Mouse (Mus musculus) CD4-positive, CD25-positive, alpha-beta regulatory T cell, adult 4 months (primary cell): Measurements from ENCODE around the gene Il10. TPM values are rescaled to one million over a fixed set of nuclear protein-coding genes. Genes with fewer than 3 reads are reported as not detected.
A peak's percentile ranks its signal among the peaks of the same experiment; 100 is the strongest.
"Not testable (repeated sequence)": the region's sequence is repeated elsewhere in the genome, so short reads cannot be mapped to it uniquely, and the experiment has no call there.

ENCODE experiments used
- ATAC-seq: one replicate; pipeline ENCODE4 v1.8.0; 2017
- polyA plus RNA-seq, 2 experiments: library from polyadenylated mRNA; unstranded; fragments of 100-300 nt; shearing (Covaris generic); gene quantifications; one replicate each; pipeline ENCODE4 v1.2.1; 2017

Il10 gene
- polyA plus RNA-seq, 2 experiments from 2014 or later, result 5.9 to 13.6 TPM

DNA sequence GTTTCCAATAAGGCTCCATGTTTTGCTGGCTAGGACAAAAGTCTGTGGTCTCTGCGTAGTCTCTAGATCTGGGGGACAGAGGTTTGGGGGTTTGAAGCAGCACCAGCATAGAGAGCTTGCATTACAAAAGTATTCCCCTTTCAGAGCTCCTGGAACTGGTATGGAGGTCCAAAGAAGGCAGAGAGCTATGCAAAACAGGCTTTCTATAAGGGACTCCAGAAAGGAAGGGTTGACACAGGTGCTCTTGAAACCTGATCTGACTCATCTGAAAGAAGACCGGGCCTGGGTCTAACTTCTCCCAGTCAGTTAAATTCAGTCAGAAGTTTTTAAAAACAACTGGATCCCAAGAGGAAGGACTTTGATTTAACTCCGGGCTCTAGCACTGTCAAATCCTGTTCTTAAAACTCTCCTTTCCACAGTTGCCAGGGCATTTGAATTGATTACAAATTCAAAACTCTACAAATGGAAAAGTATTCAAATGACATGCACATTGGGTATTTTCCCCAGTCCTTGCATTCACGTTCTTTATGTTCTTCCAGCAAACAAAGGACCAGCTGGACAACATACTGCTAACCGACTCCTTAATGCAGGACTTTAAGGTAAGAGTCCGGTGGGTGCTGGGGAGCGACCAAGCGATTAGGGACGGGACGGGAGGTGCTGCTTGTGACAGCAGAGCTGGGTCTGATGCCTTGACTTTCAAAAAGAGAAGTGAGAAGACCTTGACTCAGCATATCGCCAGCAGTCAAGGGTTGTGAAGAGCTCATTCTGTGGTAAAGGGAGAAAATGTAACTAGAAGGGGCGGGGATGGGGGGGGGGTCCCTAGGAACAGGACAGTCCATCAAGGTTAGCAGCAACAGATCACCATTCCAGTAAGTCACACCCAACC, 1.0 kb downstream of the Il10 start:
- ATAC-seq, result peak; percentile 6

- peak; percentile 51 for ATAC-seq
Observed at GRCm38 (mm10) chr1:131021438-131021837, 1.8 kb downstream of the Il10 start.

GRCm38 (mm10) chr1:131021900-131022590, 2.4 kb downstream of the Il10 start:
- no peak for ATAC-seq

DNA sequence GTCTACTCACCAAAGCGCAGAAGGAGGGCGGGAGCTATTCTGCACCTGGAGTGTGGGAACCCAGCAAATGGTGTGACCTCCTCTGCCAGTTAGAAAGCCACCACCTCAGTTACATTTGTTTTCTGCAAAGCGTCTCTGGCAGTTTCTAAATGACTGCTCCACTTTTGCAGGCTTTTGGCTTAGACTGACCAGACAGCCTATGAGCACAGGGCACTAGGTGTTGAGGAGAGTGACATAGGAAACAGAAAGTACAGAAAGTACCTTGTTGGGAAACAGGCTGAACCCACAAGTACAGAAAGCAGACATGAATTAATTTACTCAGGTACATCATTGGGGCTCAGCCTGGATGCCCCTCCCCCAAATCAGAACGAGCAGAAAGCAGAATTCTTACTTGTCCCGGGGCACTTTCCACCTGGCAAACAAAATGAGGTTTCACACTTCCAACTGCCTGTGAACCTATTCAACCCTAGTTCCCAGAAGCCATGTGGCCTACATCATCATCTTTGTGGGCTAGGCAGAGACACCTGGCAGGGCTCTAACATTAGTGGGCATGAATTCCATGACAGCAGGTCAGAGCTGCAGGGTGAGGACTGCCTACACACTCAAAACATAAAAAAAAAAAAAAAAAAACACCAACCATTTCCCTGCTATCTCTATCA, 3.1 kb downstream of the Il10 start:
- peak; percentile 80 for ATAC-seq

GRCm38 (mm10) chr1:131023250-131023858, 3.7 kb downstream of the Il10 start:
- not testable (repeated sequence) for ATAC-seq

DNA sequence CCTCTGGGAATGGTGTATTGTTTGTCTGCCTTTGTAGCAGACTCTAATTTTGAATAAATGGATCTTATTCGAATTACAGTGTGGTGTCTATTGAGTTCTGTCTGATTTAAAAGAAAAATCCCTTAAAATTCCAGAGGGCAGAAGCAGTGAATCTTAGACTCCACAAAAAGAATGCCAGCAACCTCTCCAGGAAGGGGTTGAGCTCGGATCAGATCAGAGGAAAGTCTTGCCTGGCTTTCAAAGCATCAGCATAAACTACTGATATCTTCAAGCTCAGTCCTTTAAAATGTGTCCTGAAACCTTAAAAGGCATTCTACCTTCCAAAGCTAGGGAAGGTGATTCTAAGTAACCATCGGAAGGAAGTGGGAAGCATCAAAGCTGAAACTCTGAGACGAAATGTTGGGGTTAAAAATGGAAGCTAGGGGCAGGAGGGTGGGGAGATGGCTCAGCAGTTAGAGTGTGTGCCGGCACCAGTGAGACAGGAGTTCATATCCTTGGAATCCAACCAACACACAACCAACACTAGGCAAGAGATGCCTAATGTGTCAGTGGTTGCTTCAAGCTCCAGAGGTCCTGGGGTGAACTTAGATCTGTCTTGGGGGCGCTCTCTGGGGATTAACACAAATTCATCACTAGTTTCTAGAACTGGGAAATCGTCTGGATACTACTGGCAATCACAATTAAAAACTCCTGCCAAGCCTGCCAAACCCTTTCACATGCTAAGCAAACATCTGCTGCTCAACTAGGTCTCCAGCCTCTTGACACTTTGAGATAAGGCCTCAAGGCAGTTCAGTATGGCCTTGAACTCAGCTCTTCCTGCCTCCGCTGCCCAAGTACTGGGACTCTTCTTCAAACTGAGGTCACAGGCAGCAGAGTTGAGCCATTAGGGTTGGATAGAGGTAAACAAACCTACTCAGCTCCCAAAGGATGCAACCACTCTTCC, 5.5 kb downstream of the Il10 start:
- ATAC-seq, result no peak

- ATAC-seq, result peak; percentile 13
Observed at GRCm38 (mm10) chr1:131025843-131026190, 6.2 kb downstream of the Il10 start.

GRCm38 (mm10) chr1:131029215-131029614, 9.6 kb downstream of the Il10 start:
- ATAC-seq, result no peak

GRCm38 (mm10) chr1:131030261-131030660, 10.6 kb downstream of the Il10 start:
- no peak for ATAC-seq

- ATAC-seq, result no peak
Observed at GRCm38 (mm10) chr1:131031267-131031666, 11.6 kb downstream of the Il10 start.

GRCm38 (mm10) chr1:131038001-131038400, 18.4 kb downstream of the Il10 start:
- ATAC-seq, result peak; percentile 83

GRCm38 (mm10) chr1:131038415-131039017, 18.9 kb downstream of the Il10 start:
- peak; percentile 61 for ATAC-seq

DNA sequence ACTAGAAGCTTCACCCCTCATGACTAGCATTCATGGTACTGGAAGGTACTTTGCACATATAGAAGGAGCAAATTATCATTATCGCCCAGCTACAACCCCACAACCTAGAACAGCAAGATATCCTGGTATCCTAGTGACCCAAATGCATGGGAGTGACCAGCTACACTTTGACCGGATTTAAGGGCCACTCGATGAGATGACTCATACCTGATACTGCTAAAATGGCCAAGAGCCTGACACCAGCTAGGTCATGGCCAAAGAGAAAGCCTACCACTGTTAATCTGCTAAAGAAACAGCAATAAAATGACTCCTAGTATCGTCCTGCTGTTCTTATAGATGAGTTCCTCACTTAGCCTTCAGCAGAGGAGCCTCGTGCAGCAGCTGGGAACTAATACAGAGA, 19.8 kb downstream of the Il10 start:
- no peak for ATAC-seq

- ATAC-seq, result no peak
Observed at GRCm38 (mm10) chr1:131042263-131042662, 22.6 kb downstream of the Il10 start.

DNA sequence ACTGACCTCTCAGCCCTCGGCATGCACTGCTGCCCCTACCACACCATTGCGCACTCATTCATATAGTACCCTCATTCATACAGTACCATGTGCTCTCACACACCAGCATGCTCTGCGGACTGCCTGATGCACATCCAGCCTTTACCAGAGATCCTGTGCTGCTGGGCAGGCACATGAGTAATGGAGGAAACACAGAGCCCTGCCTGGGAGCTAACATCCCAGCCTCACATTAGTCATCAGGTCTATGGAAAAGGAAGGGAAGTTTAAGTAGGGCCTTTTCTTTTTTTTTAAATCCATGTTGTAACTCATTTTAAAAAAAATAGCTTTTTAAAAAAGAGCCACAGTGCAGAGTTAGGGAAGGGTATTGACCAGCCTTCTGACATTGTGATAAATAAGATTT, 23.1 kb downstream of the Il10 start:
- ATAC-seq, result no peak

DNA sequence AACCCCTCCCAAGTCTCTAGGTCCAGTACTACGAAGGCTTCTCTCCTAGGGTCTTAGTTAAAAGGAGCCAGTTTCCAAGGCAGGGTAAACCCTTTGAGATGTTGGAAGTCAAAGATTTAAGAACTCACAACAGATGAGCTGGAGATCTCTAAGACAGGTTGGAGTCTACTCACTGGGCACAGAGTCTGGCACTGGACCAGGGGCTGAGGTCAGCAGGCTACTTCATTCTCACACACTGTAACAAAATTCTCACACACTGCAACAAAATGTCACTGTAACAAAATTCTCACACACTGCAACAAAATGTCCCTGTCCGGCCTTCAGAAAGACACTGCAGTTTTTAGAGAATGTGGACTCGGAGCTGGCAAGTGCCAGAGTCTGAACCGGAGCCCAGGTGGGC, 24.0 kb downstream of the Il10 start:
- ATAC-seq, result no peak

DNA sequence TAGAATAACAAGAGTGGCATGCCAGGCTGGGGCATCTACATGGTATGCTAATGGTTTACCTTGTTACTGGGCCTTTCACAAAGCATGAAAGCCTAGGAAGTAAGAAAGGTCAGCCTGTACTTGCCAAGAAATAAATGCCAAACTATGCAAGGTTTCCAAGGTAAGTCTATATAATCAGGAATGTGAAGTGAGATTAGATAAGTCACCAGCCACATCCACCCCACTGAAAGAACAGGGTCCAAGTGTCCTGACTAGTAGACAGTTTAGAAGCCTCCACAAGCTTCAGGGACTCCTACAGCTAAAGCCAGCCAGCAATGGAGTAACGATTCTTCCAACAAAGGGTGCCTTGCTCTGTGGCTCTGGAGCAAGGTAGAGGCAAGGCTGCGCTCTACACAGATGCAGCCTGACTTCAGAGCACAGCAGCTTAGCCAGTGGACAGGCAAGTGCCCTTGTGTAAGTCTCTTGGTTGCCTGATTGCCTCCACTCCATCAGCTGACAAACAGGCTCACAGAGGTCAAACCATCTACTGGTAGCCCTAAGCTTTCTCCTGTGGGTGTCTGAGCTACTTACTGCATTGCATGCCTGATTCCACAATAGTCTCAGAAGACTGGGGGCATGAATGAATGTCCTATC, 26.2 kb downstream of the Il10 start:
- no peak for ATAC-seq

DNA sequence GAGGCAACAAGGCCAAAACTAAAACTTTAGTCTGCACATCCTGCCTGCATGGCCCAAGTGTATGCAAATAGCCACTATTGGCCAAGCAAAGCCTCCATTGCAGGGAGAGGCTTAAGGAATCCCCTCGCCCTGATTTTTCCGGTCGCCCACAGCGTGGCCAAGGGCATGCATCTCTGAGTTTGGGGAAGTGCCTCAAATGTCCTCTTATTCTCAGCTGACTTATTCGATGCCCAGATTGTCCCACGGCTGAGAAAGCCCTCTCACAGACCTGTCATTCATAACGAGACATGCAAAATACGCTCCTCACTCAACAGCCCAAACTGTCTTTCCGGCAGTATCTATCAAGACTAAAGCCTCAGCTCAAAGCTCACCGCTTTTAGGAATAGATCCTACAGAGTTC, 27.0 kb downstream of the Il10 start:
- ATAC-seq, result no peak

DNA sequence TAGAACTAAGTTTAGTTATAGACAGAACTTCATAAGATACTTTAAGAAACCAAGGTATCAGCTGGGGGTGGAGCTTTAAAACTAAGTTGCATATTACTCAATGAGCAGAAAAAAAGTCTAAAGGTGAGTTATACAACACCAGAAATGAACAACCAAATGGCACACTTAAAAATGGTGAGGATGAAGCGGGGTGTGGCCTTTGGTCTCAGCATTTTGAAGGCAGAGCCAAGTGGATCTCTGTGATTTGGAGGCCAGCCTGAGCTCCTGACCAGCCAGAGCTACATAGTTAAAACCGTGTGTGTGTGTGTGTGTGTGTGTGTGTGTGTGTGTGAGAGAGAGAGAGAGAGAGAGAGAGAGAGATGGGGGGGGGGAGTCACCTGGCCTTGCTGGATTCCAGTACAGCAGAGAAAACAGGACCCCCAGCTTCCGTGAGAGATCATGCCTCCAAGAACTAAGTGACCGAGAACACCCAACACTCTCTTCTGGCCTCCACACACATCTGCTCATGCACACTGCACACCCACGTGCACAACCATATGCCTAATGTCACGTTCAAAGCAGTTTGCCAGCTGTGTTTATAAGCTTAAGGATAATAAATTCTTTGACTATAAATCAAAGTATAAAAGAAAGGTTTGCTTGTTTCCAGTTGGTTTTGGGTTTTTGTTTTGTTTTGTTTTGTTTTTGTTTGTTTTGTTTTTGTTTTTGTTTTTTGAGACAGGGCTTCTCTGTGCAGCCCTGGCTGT, 28.6 kb downstream of the Il10 start:
- ATAC-seq, result no peak

DNA sequence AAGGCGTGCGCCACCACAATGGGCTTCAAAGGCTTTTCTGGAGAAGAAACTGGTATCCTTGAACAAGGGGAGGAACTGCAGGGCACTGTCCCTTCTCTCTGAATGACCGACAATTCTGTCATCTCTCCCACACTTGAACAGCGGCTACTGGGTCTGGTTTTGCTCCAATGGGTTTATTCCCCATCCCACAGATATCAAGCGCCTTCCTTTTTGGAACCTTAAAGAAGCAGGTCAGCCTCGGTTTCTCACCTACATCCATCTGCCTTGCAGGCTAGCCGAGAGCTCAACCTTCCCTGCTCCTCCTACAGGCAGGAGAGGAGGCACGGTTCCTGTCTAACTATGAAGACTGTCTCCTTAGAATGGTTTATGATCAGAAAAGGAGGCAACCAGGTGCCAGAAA, 29.3 kb downstream of the Il10 start:
- no peak for ATAC-seq
